Mouse (Mus musculus) stomach, postnatal 0 days (tissue): ENCODE measurements around the gene Hist3h2ba.

Experiments
- CTCF ChIP-seq: IDR thresholded peaks from 2 replicates; pipeline ENCODE4 v1.5.1; 2016; ENCODE audit warnings: antibody characterized with exemption, low read depth, mild to moderate bottlenecking, moderate library complexity
- EP300 ChIP-seq: optimal IDR thresholded peaks from 2 replicates; pipeline ENCODE3; 2016; ENCODE audit warnings: antibody characterized with exemption

DNA sequence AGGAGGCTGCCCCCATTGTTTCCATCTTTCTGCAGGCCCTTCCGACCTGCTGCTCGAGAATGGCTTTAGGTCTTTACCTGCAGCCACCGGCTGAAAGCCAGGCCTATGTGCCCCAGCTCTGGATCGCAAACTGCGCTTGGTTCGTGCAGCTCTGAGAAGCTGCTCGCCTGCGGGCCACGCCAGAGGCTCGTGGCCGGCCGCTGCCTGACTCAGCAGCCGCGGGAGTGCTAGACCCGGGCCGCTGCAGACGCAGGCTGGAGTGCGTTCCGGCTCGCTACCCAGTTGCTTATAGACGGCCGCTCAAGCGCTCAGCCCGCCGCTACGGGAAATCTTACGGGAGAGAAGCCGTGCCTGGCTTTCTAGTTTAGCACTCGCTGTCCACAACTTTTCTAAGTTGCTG is 28.4 kb downstream of the Hist3h2ba start:
- TF ChIP-seq CTCF (no peak), EP300 (no peak)
